Mouse (Mus musculus) frontal cortex, postnatal 36 days (tissue): ENCODE data around the gene Cacnb1.

ENCODE experiments used
- DNase-seq, 2 experiments: peaks; one replicate each; pipeline ENCODE4 v3.0.0; 2022; ENCODE audit warnings: low spot score in 2 of 2

Gene Cacnb1

GRCm38 (mm10) chr11:98011716-98012115 is 11.1 kb downstream of the Cacnb1 start:
- DNase-seq = no peak

GRCm38 (mm10) chr11:98008087-98008486 is 14.7 kb downstream of the Cacnb1 start:
- DNase-seq = no peak

DNA sequence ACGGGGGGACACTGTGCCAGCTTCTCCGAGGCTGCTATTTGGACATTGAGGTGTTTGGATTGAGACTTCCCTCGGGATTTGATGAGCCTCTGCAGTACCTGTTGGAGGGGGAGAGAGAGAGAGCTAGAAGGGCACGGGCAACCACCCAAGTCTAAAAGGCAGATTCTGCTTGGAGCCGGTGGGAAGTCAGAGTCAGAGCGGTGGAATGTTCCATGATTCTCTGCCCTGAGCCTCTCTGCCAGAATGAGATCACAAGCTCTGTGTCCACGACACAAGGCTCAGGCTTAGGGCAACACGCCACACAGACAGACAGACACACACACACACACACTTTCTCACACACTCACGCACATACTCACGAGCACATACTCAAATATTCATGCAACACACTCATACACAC is 17.1 kb downstream of the Cacnb1 start:
- no peak for DNase-seq

DNA sequence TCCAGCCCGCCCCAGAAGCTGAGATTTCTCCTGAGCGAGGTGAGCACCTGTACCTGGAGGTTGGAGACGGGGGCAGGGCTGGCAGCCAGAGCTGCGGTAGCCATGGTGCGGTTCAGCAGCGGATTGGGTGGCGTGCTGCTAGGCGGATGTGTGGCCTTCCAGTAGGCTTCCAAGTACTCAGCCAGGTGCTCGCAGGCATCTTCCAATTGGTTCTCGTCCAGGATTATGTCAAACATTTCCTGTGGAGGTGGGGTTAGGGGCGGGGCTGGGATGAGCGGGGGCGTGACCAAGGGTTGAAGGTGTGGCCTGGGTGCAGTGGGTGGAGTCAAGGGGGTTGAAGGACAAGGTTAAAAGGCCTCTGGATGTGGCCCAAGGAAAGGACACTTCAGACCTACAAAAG is 17.8 kb downstream of the Cacnb1 start:
- DNase-seq = no peak

DNA sequence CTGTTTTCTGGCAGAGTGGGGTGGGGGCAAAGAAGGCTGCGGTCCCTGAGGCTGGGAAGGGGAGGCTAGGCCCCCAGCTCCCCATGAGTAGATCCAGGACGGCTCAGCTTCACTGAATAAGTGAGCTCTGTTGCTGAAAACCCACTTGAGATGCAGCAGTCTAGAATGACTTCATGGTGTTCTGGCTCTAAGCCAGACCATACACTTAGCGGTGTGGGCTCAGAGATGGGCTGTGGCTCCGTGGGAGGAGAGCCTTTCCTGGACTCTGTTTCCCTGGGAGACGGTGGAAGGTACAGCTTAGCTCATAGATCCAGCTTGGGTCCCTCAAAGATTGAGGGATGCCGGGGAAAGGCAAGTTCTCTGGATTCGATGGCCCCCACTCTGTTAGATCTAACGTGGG is 18.7 kb downstream of the Cacnb1 start:
- DNase-seq = peak in 1 of 2 experiments; percentile 77

DNA sequence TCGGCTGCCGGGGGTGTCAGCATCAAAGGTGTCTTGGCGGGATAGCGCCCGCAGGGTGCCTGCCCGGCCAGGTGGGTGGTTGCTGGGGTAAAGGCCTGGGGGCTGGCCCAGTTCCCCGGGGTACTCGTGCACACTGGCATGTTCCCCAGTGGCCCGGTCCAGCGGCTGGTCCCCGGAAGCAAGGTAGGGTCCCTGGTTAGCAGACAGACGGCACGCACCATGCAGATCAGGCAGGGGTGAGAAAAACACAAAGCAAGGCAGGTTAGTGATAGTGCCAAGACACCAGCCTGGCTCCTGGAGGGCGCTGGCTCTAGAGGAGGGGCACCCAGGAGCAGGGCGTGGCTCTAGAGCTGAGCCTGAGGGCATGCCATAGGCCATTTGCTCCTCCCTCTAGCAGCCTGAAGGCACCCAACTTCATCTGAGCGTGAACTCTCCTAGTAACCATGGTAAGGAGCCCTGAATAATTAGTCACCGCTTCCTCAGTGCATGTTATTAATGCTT is 19.6 kb downstream of the Cacnb1 start:
- no peak for DNase-seq

- no peak for DNase-seq
Measured at GRCm38 (mm10) chr11:98002627-98003026, 20.2 kb downstream of the Cacnb1 start.

GRCm38 (mm10) chr11:98001986-98002385 is 20.8 kb downstream of the Cacnb1 start:
- DNase-seq = no peak

DNA sequence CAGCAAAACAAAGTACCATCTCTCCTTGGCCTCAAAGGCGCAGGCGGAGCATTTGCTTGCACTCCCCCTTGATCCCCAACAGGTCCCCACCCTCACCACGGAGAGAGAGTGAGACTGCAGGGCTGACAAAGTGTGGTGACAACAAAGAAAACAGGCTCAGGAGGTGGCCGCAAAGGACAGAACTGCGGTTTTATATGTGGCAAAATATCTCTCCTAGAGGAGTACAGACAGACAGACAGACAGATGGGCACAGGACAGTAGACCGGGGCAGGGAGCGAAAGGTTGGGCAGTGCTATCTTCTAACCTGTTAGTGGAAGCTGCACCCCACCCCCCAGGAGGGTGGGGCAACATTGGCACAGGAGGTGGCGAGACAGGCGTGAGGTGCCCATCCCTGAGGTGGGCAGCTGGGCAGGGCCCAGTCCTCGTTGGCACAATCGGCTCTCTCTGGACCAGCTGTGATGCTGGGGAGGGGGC is 21.4 kb downstream of the Cacnb1 start:
- no peak for DNase-seq

DNA sequence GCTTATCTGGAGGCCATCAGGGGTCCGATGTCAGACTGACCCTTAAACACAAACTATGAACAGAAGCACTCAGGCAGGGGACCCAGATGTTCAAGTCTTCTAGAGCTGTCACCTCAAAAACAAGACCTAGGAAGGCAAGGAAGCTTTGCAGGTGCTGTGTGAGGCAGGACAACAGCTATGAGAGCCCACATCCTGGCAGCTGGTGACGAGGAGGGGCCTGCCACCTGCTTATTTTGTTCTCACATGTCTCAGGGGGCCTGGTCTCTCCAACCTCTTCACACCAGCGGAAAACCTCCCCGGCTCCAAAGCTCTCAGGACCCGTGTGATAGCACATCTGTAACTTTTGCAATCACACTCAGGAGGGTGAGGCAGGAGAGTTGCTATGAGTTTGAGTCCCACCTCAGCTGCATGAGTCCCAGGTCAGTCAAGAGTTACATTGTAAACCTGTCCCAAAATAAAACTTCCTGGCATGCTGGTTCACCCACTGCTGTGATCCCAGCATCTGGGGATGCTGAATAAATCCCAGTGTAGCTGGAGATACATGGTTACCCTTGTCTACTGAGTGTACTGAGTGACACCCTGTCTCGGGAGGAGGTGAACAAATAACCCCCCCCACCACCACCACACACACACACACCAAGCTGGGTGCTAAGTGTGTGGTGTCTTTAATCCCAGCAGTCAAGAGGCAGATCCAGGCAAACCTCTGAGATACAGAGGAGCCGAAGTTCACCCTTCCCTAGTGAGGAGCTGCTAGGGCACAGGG is 22.3 kb downstream of the Cacnb1 start:
- DNase-seq = no peak

GRCm38 (mm10) chr11:97999748-98000147 is 23.1 kb downstream of the Cacnb1 start:
- DNase-seq = no peak

GRCm38 (mm10) chr11:97998898-97999608 is 23.8 kb downstream of the Cacnb1 start:
- no peak for DNase-seq

- no peak for DNase-seq
Measured at GRCm38 (mm10) chr11:97998074-97998793, 24.6 kb downstream of the Cacnb1 start.

DNA sequence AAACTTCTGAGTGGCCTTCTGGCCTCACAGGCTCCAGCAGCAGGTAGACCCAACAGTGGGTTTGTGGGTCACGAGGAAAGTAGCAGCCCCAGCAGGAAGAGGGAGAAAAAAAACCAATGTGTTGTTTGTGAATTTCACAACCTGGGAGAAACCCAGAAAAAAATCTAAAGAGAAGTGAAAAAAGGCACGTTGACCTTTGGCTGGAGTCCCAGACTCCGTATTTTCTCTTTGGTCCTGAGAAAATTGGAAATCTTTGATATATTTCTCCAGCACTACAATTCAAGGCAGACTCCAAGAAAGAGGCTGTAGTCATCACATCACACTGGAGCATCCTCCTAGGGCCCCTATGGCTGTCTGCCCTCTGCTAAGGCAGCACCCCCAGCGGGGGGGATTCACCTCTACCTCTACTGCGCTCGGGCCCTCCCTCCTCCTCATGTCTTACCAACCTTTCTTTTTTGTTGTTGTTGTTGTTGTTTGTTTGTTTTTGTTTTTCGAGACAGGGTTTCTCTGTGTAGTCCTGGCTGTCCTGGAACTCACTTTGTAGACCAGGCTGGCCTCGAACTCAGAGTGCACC is 25.4 kb downstream of the Cacnb1 start:
- DNase-seq = no peak

DNA sequence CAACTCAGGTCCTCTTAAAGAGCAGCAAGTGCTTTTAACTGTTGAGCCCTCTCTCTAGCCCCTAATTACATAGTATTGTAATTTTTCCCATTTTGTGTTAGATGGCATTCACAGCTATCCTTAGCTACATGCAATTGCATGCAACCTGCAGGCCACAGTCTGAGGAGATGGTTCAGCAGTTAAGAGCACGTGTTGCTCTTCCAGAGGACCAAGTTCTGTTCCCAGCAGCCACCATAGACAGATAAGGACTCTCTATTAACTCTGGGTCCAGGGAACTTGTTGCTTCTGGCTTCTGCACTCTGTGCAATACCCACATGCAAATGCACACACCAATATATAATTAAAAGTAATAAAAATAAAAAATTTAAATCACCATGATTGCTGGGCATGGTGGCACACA is 26.1 kb downstream of the Cacnb1 start:
- no peak for DNase-seq

DNA sequence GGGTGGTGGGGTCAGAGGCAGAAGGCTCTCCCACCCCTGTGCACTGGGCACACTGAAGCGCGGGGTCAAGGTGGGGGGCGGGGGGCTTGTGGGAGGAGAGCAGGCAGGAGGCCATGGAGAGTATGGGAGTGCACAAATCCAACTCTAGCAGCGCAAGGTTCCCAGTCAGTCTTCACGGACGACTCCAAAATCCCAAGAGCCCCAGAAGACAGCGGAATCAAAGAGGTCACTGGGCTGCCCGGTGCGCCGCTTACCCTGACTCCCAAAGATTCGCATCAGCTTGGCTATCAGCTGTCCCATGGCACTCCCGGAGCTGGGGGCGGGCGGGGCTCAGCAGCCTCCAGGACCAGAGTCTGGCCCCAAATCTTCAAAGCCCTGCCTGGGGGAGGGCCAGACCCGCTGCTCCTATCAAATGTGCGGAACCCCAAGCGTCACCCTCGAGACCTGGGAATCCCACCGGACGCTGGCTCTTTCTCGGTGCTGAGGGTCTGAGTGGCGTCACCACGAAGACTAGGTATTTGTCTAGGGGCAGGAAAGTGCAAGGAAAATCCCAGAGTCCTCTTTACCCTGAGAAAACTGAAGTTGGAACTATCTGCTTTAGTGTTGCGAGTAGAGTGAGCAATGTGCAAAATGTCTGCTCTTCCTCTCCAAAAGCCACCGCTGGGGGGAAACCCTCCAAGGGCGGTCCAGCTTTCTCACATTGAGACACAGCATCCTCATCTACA is 27.1 kb downstream of the Cacnb1 start, which contains the start of gene Arl5c:
Arl5c (minus strand) TSS at position 618 of the 725 bp plus-strand sequence.
- DNase-seq = no peak

GRCm38 (mm10) chr11:97994539-97995100 is 28.2 kb downstream of the Cacnb1 start:
- no peak for DNase-seq

- peak; percentile 88 to 92 for DNase-seq
Measured at GRCm38 (mm10) chr11:97988530-97989096, 34.2 kb downstream of the Cacnb1 start.

DNA sequence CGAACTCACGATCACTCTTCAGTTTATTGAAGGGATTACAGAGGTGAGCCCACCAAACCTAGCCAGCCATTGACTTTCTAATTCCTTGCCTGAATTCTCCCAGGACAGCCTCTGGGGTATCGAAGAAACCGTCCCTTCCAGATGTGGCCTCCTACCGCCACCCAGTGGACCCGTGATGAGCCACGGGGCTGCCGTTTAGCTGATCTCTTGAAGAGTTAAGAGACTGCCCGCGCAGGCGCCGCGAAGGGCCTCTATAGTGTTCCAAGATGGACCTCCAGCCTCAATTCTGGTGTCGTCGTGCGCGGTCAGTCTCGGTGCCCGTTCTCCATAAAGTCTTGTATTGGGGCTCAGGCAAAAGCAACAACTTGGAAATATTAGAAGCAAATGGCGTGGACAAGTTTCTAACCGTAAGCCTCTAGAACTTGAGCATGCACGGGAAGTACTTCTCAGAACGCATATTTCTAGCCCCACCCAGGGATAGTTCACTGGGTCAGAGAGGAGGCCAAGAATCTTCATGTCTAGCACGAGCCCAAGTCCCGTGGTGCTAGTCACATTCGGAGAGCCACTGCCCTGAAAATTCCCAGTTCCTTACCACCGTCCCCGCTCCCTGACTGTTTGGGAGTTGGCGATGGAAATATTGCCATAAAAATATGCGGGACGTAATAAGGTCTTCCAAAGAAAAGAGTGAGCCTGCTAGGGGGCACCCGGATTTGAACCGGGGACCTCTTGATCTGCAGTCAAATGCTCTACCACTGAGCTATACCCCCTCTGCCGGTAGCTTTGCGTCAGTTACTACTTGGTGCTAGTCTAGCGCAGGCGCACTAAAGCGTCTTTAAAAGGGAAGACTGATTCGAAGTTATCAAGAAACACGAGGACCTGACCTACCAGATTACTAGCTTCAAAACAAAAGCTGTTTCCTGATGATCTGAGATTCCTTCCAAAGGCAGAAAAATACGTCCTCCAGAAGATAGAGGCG is 35.0 kb downstream of the Cacnb1 start:
- DNase-seq = peak; percentile 99
